Mouse (Mus musculus): Measurements from ENCODE around the gene Ywhae. TPM values are rescaled to one million over a fixed set of nuclear protein-coding genes. Genes with fewer than 3 reads are reported as not detected.

Ywhae gene
- polyA plus RNA-seq, 1 experiment from 2014 or later, result 842 TPM

GRCm38 (mm10) chr11:75794602-75795320, 62.1 kb downstream of the Ywhae start:
- H3K9me3 ChIP-seq (replicated peaks), result no peaks in the 10 kb centered on the region
- H3K4me2 ChIP-seq, result peak overlapping the region; percentile 66
- 6% methylated on average over 45 of the region's 45 CpGs for WGBS
- H3K9ac ChIP-seq, result peak overlapping the region; percentile 36; the same call in 1 of the 2 replicates
- no peak overlapping the region for H3K27ac ChIP-seq (ENCODE audit: poor library complexity, severe bottlenecking)
- peaks cover 87% of the 10 kb centered on the region for H3K27me3 ChIP-seq (replicated peaks)
- ATAC-seq (ENCODE audit: insufficient number of reproducible peaks, low FRiP score), result no peak
- peak overlapping the region; percentile 46 for H3K4me3 ChIP-seq
- peaks cover 8% of the 10 kb centered on the region; the same call in 1 of the 2 replicates for H3K4me1 ChIP-seq (replicated peaks)
- H3K36me3 ChIP-seq, result no peaks in the 10 kb centered on the region

- H3K27ac ChIP-seq (ENCODE audit: poor library complexity, severe bottlenecking), result no peak overlapping the region
These were observed 62.6 kb downstream of the Ywhae start for GRCm38 (mm10) chr11:75795321-75795636.

GRCm38 (mm10) chr11:75796029-75796445, 63.4 kb downstream of the Ywhae start, which contains the start of gene Doc2b:
TSS of gene Doc2b (minus strand) at chr11:75796049.
- Histone ChIP-seq H3K4me1 (replicated peaks) (peaks cover 8% of the 10 kb centered on the region; the same call in 1 of the 2 replicates), H3K36me3 (no peaks in the 10 kb centered on the region), H3K4me2 (peak within 1 kb of the TSS; percentile 66), H3K27ac (ENCODE audit: poor library complexity, severe bottlenecking) (no peak within 1 kb of the TSS), H3K27me3 (replicated peaks) (peaks cover 93% of the 10 kb centered on the region), H3K9me3 (replicated peaks) (no peaks in the 10 kb centered on the region), H3K9ac (peak within 1 kb of the TSS; percentile 40), H3K4me3 (peak within 1 kb of the TSS; percentile 46)
- ATAC-seq (ENCODE audit: insufficient number of reproducible peaks, low FRiP score), result no peak
- 5% methylated on average over 34 of the region's 37 CpGs for WGBS

More at GRCm38 (mm10) chr11:75795321-75795636, 62.6 kb downstream of the Ywhae start:
- H3K9ac ChIP-seq, result peak overlapping the region; percentile 36; the same call in 1 of the 2 replicates
- no peaks in the 10 kb centered on the region for H3K36me3 ChIP-seq
- no peaks in the 10 kb centered on the region for H3K9me3 ChIP-seq (replicated peaks)
- 3% methylated on average over 34 of the region's 42 CpGs for WGBS
- H3K4me1 ChIP-seq (replicated peaks), result peaks cover 8% of the 10 kb centered on the region; the same call in 1 of the 2 replicates
- no peak for ATAC-seq (ENCODE audit: insufficient number of reproducible peaks, low FRiP score)
- H3K4me3 ChIP-seq, result peak overlapping the region; percentile 46
- H3K27me3 ChIP-seq (replicated peaks), result peaks cover 88% of the 10 kb centered on the region
- peak overlapping the region; percentile 66 for H3K4me2 ChIP-seq

- no peak overlapping the region for H3K9ac ChIP-seq
- no peak overlapping the region for H3K27ac ChIP-seq (ENCODE audit: poor library complexity, severe bottlenecking)
- no peaks in the 10 kb centered on the region for H3K36me3 ChIP-seq
- no peak for ATAC-seq (ENCODE audit: insufficient number of reproducible peaks, low FRiP score)
- H3K9me3 ChIP-seq (replicated peaks), result no peaks in the 10 kb centered on the region
- no peak overlapping the region for H3K4me2 ChIP-seq
- peaks cover 92% of the 10 kb centered on the region for H3K27me3 ChIP-seq (replicated peaks)
- 0 out of 2 replicates have a peak overlapping the region, but pooled peaks have one; percentile 46 for H3K4me3 ChIP-seq
- 63% methylated on average over 13 of the region's 13 CpGs for WGBS
- H3K4me1 ChIP-seq (replicated peaks), result peaks cover 8% of the 10 kb centered on the region; the same call in 1 of the 2 replicates
These were observed 64.0 kb downstream of the Ywhae start for GRCm38 (mm10) chr11:75796536-75797246.

- H3K27ac ChIP-seq (ENCODE audit: poor library complexity, severe bottlenecking), result no peak overlapping the region
- no peak for ATAC-seq (ENCODE audit: insufficient number of reproducible peaks, low FRiP score)
- no peaks in the 10 kb centered on the region for H3K9me3 ChIP-seq (replicated peaks)
- H3K4me2 ChIP-seq, result no peak overlapping the region
- no peaks in the 10 kb centered on the region for H3K36me3 ChIP-seq
- H3K4me3 ChIP-seq, result no peak overlapping the region
- H3K27me3 ChIP-seq (replicated peaks), result peaks cover 45% of the 10 kb centered on the region
- WGBS, result 61% methylated on average over 4 of the region's 4 CpGs
- H3K9ac ChIP-seq, result no peak overlapping the region
- no peaks in the 10 kb centered on the region for H3K4me1 ChIP-seq (replicated peaks)
These were observed 68.7 kb downstream of the Ywhae start for GRCm38 (mm10) chr11:75801369-75801768.

GRCm38 (mm10) chr11:75801771-75802550, 69.3 kb downstream of the Ywhae start:
- Histone ChIP-seq H3K4me3 (no peak overlapping the region), H3K27ac (ENCODE audit: poor library complexity, severe bottlenecking) (no peak overlapping the region), H3K9me3 (replicated peaks) (no peaks in the 10 kb centered on the region), H3K4me2 (no peak overlapping the region), H3K4me1 (replicated peaks) (no peaks in the 10 kb centered on the region), H3K36me3 (no peaks in the 10 kb centered on the region), H3K9ac (no peak overlapping the region), H3K27me3 (replicated peaks) (peaks cover 39% of the 10 kb centered on the region)
- WGBS, result 81% methylated on average over 7 of the region's 7 CpGs
- no peak for ATAC-seq (ENCODE audit: insufficient number of reproducible peaks, low FRiP score)

GRCm38 (mm10) chr11:75807486-75807885, 74.8 kb downstream of the Ywhae start:
- H3K36me3 ChIP-seq, result no peaks in the 10 kb centered on the region
- H3K4me1 ChIP-seq (replicated peaks), result peaks cover 12% of the 10 kb centered on the region
- H3K4me2 ChIP-seq, result no peak overlapping the region
- no peak overlapping the region for H3K27ac ChIP-seq (ENCODE audit: poor library complexity, severe bottlenecking)
- H3K9ac ChIP-seq, result no peak overlapping the region
- H3K9me3 ChIP-seq (replicated peaks), result no peaks in the 10 kb centered on the region
- 44% methylated on average over 5 of the region's 5 CpGs for WGBS
- ATAC-seq (ENCODE audit: insufficient number of reproducible peaks, low FRiP score), result no peak
- H3K4me3 ChIP-seq, result no peak overlapping the region
- no peaks in the 10 kb centered on the region for H3K27me3 ChIP-seq (replicated peaks)

GRCm38 (mm10) chr11:75810526-75810925, 77.9 kb downstream of the Ywhae start:
- no peak overlapping the region for H3K9ac ChIP-seq
- H3K27ac ChIP-seq (ENCODE audit: poor library complexity, severe bottlenecking), result no peak overlapping the region
- peaks cover 25% of the 10 kb centered on the region for H3K4me1 ChIP-seq (replicated peaks)
- H3K4me3 ChIP-seq, result no peak overlapping the region
- no peak for ATAC-seq (ENCODE audit: insufficient number of reproducible peaks, low FRiP score)
- WGBS, result 83% methylated on average over 3 of the region's 3 CpGs
- no peak overlapping the region for H3K4me2 ChIP-seq
- H3K9me3 ChIP-seq (replicated peaks), result no peaks in the 10 kb centered on the region
- no peaks in the 10 kb centered on the region for H3K36me3 ChIP-seq
- no peaks in the 10 kb centered on the region for H3K27me3 ChIP-seq (replicated peaks)

GRCm38 (mm10) chr11:75811900-75812299, 79.2 kb downstream of the Ywhae start:
- Histone ChIP-seq H3K27me3 (replicated peaks) (no peaks in the 10 kb centered on the region), H3K36me3 (no peaks in the 10 kb centered on the region), H3K27ac (ENCODE audit: poor library complexity, severe bottlenecking) (peak overlapping the region; percentile 94), H3K4me3 (no peak overlapping the region), H3K9ac (peak overlapping the region; percentile 32; the same call in 1 of the 2 replicates), H3K4me2 (peak overlapping the region; percentile 15; the same call in 1 of the 2 replicates), H3K9me3 (replicated peaks) (no peaks in the 10 kb centered on the region), H3K4me1 (replicated peaks) (peaks cover 25% of the 10 kb centered on the region)
- 1% methylated on average over 3 of the region's 3 CpGs for WGBS
- peak; percentile 79 for ATAC-seq (ENCODE audit: insufficient number of reproducible peaks, low FRiP score)

GRCm38 (mm10) chr11:75813085-75813484, 80.4 kb downstream of the Ywhae start:
- Histone ChIP-seq H3K27ac (ENCODE audit: poor library complexity, severe bottlenecking) (peak overlapping the region; percentile 94), H3K27me3 (replicated peaks) (peaks cover 7% of the 10 kb centered on the region; the same call in 1 of the 2 replicates), H3K36me3 (no peaks in the 10 kb centered on the region), H3K9ac (no peak overlapping the region), H3K4me2 (no peak overlapping the region), H3K4me1 (replicated peaks) (peaks cover 25% of the 10 kb centered on the region), H3K4me3 (no peak overlapping the region), H3K9me3 (replicated peaks) (no peaks in the 10 kb centered on the region)
- no peak for ATAC-seq (ENCODE audit: insufficient number of reproducible peaks, low FRiP score)
- 43% methylated on average over 10 of the region's 10 CpGs for WGBS
